Mouse (Mus musculus): ENCODE data around the gene Dmac1. TPM values are rescaled to one million over a fixed set of nuclear protein-coding genes. Genes with fewer than 3 reads are reported as not detected.
A peak's percentile ranks its signal among the peaks of the same experiment; 100 is the strongest.

The Dmac1 gene
- 55.2 and 59.2 TPM in 2 replicates for polyA plus RNA-seq (2012; rRNA removed)

DNA sequence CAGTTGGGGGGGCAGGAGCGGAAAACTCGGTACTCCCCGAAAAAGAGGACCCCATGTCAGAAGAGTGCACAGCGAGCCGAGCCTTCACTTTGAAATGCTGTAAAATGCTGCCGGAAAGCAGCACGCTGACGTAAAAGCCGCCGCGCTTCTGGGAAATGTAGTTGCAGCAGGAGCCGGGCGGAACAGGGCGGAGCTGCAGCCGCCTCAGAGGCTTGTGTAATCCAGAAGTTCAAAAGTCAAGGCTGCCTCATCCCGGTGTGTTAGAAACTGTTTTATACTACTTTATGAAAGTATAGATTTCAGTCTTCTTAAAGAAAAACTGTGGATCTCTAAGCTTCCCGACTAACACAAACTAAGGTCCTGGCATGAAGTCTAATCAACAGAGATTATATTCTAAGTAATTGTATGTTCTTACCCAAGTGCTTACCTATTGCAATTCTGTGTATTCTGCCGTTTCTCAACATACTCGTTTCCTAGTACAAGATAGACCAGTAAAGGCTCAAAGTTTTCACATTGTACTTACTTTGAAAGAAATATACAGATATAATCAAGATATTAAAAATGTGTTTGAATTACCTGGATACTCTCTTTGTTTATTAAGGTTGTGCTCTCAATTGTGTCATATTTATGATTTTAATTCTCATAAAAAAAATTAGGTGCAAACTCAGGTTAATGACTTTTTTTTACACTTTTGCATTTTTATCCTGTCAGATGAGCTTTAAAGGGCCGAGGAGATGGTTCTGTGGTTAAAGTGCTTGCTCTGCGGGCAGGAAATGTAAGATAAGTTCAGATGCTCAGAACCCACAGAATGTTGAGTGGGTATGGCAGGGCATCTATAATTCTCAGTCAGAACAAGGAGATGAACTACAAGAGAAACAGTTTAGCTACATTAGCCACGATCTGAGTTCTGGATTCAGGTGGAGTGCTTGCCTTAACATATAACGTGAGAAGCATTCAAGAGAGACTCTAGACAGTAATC is at the start of gene Dmac1:
Gene Dmac1 (minus strand): TSS at position 109 of the 979 bp plus-strand sequence.
- no peak within 1 kb of the TSS for H3K27ac ChIP-seq (ENCODE audit: insufficient read depth, low read depth, low read length)
- H3K36me3 ChIP-seq (ENCODE audit: control insufficient read depth, insufficient read depth, low read length), result no peaks in the 10 kb centered on the region
- WGBS, result 17% methylated on average over 23 of the region's 23 CpGs
- peaks cover 3% of the 10 kb centered on the region; the same call in 1 of the 2 replicates for H3K4me1 ChIP-seq (ENCODE audit: control insufficient read depth, insufficient read depth, low read length)
- TF ChIP-seq POLR2A (IDR thresholded peaks at IDR 0.05; ENCODE audit: low read depth, low read length), result no peak
- TF ChIP-seq CTCF (conservative IDR thresholded peaks at IDR 0.05; ENCODE audit: insufficient read depth, insufficient read length, low read depth, low read length), result no peak
- no peaks in the 10 kb centered on the region for H3K27me3 ChIP-seq (replicated peaks; ENCODE audit: control insufficient read depth, insufficient read depth, low read length)
- peak; percentile 97 for DNase-seq
- peak within 1 kb of the TSS; percentile 92 for H3K4me3 ChIP-seq (ENCODE audit: insufficient read depth, low read depth, low read length)

DNA sequence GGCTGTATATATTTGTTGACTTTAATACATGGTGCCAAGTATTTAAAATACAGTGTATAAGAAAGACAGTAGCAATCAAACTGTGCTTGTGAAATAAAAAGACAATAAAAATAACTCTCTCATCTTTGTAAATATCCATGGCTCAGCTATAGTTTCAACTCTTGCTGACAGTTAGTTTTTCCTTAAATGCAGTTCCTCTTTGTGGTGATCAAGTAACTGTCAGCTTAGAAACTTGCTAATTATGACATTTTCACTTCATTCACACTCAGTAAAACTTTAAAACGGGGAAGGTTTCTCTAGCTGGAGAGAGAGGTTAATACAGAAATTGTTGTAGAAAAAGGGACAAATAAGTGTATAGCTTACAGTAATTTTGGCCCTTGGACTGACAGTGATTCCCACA is 37.3 kb upstream of the Dmac1 start:
- TF ChIP-seq POLR2A (IDR thresholded peaks at IDR 0.05; ENCODE audit: low read depth, low read length), result no peak
- TF ChIP-seq CTCF (conservative IDR thresholded peaks at IDR 0.05; ENCODE audit: insufficient read depth, insufficient read length, low read depth, low read length), result no peak
- no peak overlapping the region for H3K27ac ChIP-seq (ENCODE audit: insufficient read depth, low read depth, low read length)
- WGBS, result 78% methylated on average over 1 of the region's 1 CpGs

DNA sequence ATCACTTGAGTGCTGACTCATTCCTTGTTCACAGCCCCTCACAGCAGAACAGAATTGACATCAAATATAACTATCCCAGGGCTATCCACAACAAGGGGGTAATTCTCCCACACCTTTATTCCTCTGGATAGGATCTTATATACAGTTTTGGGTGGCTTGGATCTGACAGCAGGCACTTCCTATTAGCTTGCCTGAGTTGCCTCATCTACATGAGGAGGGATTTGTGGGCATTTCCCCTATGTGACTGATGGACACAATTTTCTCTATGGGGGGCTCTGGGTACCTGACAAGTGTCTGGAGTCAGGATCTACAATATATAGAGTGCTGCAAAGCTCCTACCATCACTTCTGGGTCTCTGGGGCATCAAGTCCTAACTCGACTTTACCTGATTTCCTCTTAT is 36.9 kb upstream of the Dmac1 start:
- Histone ChIP-seq H3K27me3 (replicated peaks; ENCODE audit: control insufficient read depth, insufficient read depth, low read length) (no peaks in the 10 kb centered on the region), H3K36me3 (ENCODE audit: control insufficient read depth, insufficient read depth, low read length) (no peaks in the 10 kb centered on the region), H3K27ac (ENCODE audit: insufficient read depth, low read depth, low read length) (no peak overlapping the region), H3K4me1 (ENCODE audit: control insufficient read depth, insufficient read depth, low read length) (no peaks in the 10 kb centered on the region), H3K4me3 (ENCODE audit: insufficient read depth, low read depth, low read length) (no peak overlapping the region)
- TF ChIP-seq CTCF (conservative IDR thresholded peaks at IDR 0.05; ENCODE audit: insufficient read depth, insufficient read length, low read depth, low read length), result no peak
- no peak for TF ChIP-seq POLR2A (IDR thresholded peaks at IDR 0.05; ENCODE audit: low read depth, low read length)
- no peak for DNase-seq
- WGBS, result 77% methylated on average over 1 of the region's 1 CpGs

More for the DNA sequence above, 37.3 kb upstream of the Dmac1 start:
- Histone ChIP-seq H3K27me3 (replicated peaks; ENCODE audit: control insufficient read depth, insufficient read depth, low read length) (no peaks in the 10 kb centered on the region), H3K36me3 (ENCODE audit: control insufficient read depth, insufficient read depth, low read length) (no peaks in the 10 kb centered on the region), H3K4me1 (ENCODE audit: control insufficient read depth, insufficient read depth, low read length) (no peaks in the 10 kb centered on the region), H3K4me3 (ENCODE audit: insufficient read depth, low read depth, low read length) (no peak overlapping the region)
- no peak for DNase-seq

DNA sequence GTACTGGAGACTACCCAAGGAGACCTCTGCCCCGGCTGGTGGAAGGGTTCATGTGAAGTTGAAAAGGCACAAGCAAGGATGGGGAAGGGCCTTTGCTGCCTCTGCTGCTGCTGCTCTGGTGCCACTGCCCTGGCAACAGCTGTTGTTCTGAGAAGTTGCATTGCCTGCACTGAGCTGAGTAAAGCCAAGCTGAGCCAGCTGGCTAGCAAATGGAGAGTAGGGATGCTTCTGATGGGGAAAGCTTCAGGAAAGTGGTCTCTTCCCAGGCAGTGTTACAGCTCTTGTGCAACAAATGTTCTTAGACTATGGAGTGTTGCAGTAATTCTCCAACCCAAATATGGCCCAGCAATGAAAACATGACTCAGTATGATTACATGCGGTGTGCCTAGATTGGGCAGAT is 33.8 kb upstream of the Dmac1 start:
- H3K4me3 ChIP-seq (ENCODE audit: insufficient read depth, low read depth, low read length), result no peak overlapping the region
- no peak for DNase-seq
- no peaks in the 10 kb centered on the region for H3K36me3 ChIP-seq (ENCODE audit: control insufficient read depth, insufficient read depth, low read length)
- TF ChIP-seq POLR2A (IDR thresholded peaks at IDR 0.05; ENCODE audit: low read depth, low read length) (no peak), CTCF (conservative IDR thresholded peaks at IDR 0.05; ENCODE audit: insufficient read depth, insufficient read length, low read depth, low read length) (no peak)
- WGBS, result 92% methylated on average over 2 of the region's 2 CpGs
- no peaks in the 10 kb centered on the region for H3K4me1 ChIP-seq (ENCODE audit: control insufficient read depth, insufficient read depth, low read length)
- H3K27ac ChIP-seq (ENCODE audit: insufficient read depth, low read depth, low read length), result no peak overlapping the region
- no peaks in the 10 kb centered on the region for H3K27me3 ChIP-seq (replicated peaks; ENCODE audit: control insufficient read depth, insufficient read depth, low read length)

DNA sequence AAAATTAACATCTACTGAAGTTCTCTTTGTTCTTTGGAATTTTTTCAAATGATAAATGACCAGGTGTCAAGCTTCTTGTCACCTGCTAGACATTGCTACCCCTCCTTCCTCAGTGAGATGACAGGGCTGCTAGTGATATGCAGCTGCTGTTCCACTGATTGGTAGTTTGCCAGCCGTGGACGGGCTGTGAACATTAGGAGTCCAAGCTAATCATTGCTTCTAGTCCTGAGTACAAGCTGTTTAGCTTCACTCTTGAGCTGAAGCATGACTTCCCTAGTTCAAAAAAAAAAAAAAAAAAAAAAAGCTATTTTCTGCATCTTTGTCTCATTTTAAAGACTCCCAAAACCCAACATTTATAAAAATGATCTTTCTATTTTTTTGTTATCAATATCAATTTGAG is 33.2 kb upstream of the Dmac1 start:
- no peak for DNase-seq
- Histone ChIP-seq H3K27me3 (replicated peaks; ENCODE audit: control insufficient read depth, insufficient read depth, low read length) (no peaks in the 10 kb centered on the region), H3K36me3 (ENCODE audit: control insufficient read depth, insufficient read depth, low read length) (no peaks in the 10 kb centered on the region), H3K4me3 (ENCODE audit: insufficient read depth, low read depth, low read length) (no peak overlapping the region), H3K4me1 (ENCODE audit: control insufficient read depth, insufficient read depth, low read length) (no peaks in the 10 kb centered on the region), H3K27ac (ENCODE audit: insufficient read depth, low read depth, low read length) (no peak overlapping the region)
- WGBS, result 59% methylated on average over 2 of the region's 2 CpGs
- TF ChIP-seq POLR2A (IDR thresholded peaks at IDR 0.05; ENCODE audit: low read depth, low read length) (no peak), CTCF (conservative IDR thresholded peaks at IDR 0.05; ENCODE audit: insufficient read depth, insufficient read length, low read depth, low read length) (no peak)

DNA sequence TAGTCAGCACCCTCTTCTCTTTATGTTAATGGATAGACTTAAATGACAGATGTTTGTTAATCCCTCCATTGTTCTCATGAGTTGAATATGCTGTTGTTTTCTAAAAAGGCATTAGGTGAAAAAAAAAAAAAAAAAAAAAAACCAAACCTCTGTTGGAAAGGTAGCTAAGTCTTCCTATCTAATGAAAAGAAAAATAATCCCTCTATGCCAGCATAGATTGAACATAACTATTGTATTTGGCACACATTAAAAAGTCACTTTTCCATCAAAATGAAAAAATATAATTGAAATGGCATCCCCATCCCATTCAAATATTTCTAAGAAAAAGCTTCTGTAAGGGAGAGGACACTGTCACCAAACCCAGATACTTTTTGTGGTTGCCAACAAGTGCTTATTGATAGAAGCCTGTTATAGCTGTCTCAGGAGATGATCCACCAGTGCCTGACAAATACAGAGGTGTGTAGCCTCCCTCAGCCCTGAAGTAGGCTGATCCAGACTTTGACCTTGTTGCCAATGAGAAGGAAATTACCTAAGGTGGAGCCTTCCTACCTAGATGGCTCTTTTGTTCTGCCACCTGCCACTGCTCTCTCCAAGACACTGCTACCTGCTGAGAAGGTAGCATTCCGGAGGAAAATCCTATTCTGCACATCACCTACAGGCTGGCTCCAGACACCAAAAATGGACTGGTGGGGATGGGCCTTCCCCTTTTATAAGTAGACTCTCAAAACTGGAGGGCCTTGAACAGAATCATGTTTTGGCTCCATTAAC is 22.3 kb upstream of the Dmac1 start:
- TF ChIP-seq POLR2A (IDR thresholded peaks at IDR 0.05; ENCODE audit: low read depth, low read length), result no peak
- TF ChIP-seq CTCF (conservative IDR thresholded peaks at IDR 0.05; ENCODE audit: insufficient read depth, insufficient read length, low read depth, low read length), result no peak
- Histone ChIP-seq H3K4me1 (ENCODE audit: control insufficient read depth, insufficient read depth, low read length) (no peaks in the 10 kb centered on the region), H3K27me3 (replicated peaks; ENCODE audit: control insufficient read depth, insufficient read depth, low read length) (no peaks in the 10 kb centered on the region), H3K4me3 (ENCODE audit: insufficient read depth, low read depth, low read length) (no peak overlapping the region), H3K36me3 (ENCODE audit: control insufficient read depth, insufficient read depth, low read length) (no peaks in the 10 kb centered on the region), H3K27ac (ENCODE audit: insufficient read depth, low read depth, low read length) (no peak overlapping the region)
- DNase-seq, result no peak
- 78% methylated on average over 1 of the region's 1 CpGs for WGBS

DNA sequence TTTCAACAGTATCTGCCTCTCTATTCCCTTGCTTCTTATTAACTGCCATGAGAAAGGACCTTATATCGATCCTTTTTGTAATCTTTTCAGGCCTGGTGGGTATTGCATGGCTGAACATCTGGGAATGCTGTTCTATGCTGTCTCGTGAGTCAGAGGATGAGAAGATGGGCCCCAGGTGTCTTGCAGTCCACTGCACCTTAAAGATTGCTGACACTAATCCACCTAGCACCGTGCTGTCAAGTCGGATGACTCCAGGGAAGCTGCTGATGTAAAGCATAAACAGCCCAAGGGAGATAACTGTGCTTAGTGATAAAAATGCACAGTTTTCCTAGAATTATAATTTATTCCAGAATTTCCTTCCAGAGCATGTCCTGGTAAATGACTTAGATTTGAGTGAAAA is 14.2 kb upstream of the Dmac1 start:
- DNase-seq, result no peak
- H3K27ac ChIP-seq (ENCODE audit: insufficient read depth, low read depth, low read length), result no peak overlapping the region
- 69% methylated on average over 4 of the region's 4 CpGs for WGBS
- TF ChIP-seq POLR2A (IDR thresholded peaks at IDR 0.05; ENCODE audit: low read depth, low read length) (no peak), CTCF (conservative IDR thresholded peaks at IDR 0.05; ENCODE audit: insufficient read depth, insufficient read length, low read depth, low read length) (no peak)
- H3K4me1 ChIP-seq (ENCODE audit: control insufficient read depth, insufficient read depth, low read length), result no peaks in the 10 kb centered on the region
- no peak overlapping the region for H3K4me3 ChIP-seq (ENCODE audit: insufficient read depth, low read depth, low read length)
- no peaks in the 10 kb centered on the region for H3K36me3 ChIP-seq (ENCODE audit: control insufficient read depth, insufficient read depth, low read length)
- no peaks in the 10 kb centered on the region for H3K27me3 ChIP-seq (replicated peaks; ENCODE audit: control insufficient read depth, insufficient read depth, low read length)

All from kidney, adult 2 months (tissue).